Mouse (Mus musculus): ENCODE data around the gene Scamp2. TPM values are rescaled to one million over a fixed set of nuclear protein-coding genes. Genes with fewer than 3 reads are reported as not detected.

Gene Scamp2
- polyA plus RNA-seq, 1 experiment from 2014 or later, result 51.9 TPM

DNA sequence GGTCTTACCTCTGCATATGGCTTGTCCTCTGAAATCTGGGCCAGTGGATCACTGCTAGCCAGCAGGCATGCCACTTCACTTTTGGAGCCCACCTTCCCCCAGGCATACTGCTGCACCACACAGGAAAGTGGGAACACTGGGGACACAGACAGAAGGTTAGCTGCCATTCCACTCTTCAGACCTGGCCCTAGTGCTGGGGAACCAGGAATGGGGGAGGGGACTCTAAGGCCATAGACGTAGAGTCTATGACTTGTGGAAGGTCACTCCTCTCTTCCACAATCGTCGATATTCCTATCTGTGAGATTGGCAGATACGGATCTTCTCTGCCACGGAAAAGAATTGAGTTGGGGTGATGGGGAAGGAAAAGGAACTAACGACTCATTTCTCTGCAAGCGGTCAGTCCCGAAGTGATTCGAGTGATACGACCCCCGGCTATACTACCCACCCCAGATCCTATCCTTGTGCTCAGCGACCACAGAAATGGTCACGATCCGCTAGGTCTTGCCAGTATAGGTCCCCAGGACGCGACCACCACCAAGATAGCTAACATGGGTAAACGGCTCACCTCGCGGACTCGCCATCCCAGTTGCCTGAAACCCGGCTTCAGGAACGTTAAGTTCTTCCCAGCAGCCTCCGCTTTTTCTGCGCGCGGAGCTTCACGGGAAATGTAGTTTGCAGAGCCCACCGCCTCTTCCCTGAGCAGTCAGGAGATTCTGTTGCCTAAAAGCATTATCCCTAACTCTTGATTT is 8.4 kb upstream of the Scamp2 start, which contains the start of gene Mpi:
TSS of gene Mpi (minus strand) at position 625 of the 749 bp plus-strand sequence.
- under 1% methylated on average over 28 of the region's 28 CpGs for WGBS
- H3K4me2 ChIP-seq, result peak within 1 kb of the TSS; percentile 83
- peak; percentile 63; the same call in 1 of the 2 replicates for ATAC-seq (ENCODE audit: insufficient number of reproducible peaks, insufficient read depth, low FRiP score, low TSS enrichment, low read depth)
- H3K27ac ChIP-seq, result no peak within 1 kb of the TSS
- peak within 1 kb of the TSS; percentile 66 for H3K9ac ChIP-seq (replicated peaks)
- H3K27me3 ChIP-seq, result no peaks in the 10 kb centered on the region
- H3K4me3 ChIP-seq (replicated peaks), result peak within 1 kb of the TSS; percentile 67
- H3K9me3 ChIP-seq, result no peaks in the 10 kb centered on the region
- peaks cover 7% of the 10 kb centered on the region for H3K4me1 ChIP-seq (replicated peaks)
- H3K36me3 ChIP-seq, result peaks cover 35% of the 10 kb centered on the region

DNA sequence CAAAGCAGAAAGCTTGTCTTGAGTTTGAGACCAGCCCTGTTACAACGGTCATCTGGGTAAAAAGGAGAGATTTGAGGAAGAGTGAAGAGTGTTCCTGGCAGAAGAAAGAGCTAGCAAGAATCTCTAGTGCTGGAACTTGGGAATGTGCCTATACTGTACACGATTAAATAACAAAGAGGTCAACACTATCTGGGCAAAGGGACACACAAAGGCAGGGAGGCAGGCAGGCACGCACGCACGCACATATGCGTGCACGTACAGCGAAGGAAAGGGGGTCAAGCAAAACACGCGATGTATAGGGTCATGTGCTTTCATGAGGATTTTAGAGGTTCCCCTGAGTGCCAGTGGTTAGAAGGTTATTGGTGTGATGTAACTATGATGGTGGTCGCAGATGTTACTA is 7.6 kb upstream of the Scamp2 start:
- Histone ChIP-seq H3K4me2 (no peak overlapping the region), H3K4me3 (replicated peaks) (0 out of 2 replicates have a peak overlapping the region, but pooled peaks have one; percentile 67), H3K36me3 (peaks cover 27% of the 10 kb centered on the region), H3K9me3 (no peaks in the 10 kb centered on the region), H3K27ac (no peak overlapping the region), H3K4me1 (replicated peaks) (peaks cover 7% of the 10 kb centered on the region), H3K9ac (replicated peaks) (no peak overlapping the region), H3K27me3 (no peaks in the 10 kb centered on the region)
- WGBS, result 74% methylated on average over 11 of the region's 11 CpGs
- ATAC-seq (ENCODE audit: insufficient number of reproducible peaks, insufficient read depth, low FRiP score, low TSS enrichment, low read depth), result no peak

DNA sequence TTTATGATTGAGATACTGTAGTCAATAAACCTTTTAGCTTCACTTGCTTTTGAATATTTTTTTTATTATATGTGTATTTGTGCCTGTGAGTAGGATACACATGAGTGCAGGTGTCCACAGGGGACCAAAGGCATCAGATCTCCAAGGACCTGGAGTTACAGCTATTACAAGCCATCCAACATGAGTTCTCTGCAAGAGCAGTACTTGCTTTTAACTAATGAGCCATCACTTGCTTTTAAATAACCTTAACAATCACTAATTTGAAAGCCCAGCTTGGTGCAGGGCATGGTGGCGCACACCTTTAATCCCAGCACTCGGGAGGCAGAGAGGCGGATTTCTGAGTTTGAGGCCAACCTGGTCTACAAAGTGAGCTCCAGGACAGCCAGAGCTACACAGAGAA is 6.0 kb upstream of the Scamp2 start:
- Histone ChIP-seq H3K9me3 (no peaks in the 10 kb centered on the region), H3K4me2 (no peak overlapping the region), H3K27ac (no peak overlapping the region), H3K4me1 (replicated peaks) (peaks cover 7% of the 10 kb centered on the region), H3K4me3 (replicated peaks) (no peak overlapping the region), H3K27me3 (no peaks in the 10 kb centered on the region; the same call in 1 of the 2 replicates), H3K36me3 (peaks cover 10% of the 10 kb centered on the region), H3K9ac (replicated peaks) (no peak overlapping the region)
- ATAC-seq (ENCODE audit: insufficient number of reproducible peaks, insufficient read depth, low FRiP score, low TSS enrichment, low read depth), result no peak
- 34% methylated on average over 3 of the region's 3 CpGs for WGBS

DNA sequence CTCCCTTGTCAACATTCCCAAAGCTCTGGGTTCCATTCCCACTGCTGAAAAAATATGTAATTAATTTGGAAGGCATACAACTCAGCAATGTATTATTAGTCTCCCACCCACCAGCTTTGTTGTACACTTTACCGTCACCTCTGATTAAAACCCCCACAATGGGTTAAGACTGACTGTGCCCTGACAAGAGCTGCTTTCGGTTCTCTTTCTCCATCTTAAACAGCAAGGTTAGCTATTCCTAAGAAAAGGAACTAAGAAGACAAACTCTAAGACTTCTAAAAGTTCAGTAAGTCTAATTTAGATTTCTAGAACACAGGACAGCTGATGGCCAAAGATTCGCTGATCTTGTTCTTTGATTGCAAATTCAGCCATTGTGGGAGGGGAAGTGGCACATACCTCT is 3.5 kb upstream of the Scamp2 start:
- Histone ChIP-seq H3K36me3 (no peaks in the 10 kb centered on the region), H3K27ac (no peak overlapping the region), H3K4me2 (no peak overlapping the region), H3K9ac (replicated peaks) (no peak overlapping the region), H3K4me1 (replicated peaks) (peaks cover 14% of the 10 kb centered on the region), H3K4me3 (replicated peaks) (no peak overlapping the region), H3K27me3 (no peaks in the 10 kb centered on the region; the same call in 1 of the 2 replicates), H3K9me3 (no peaks in the 10 kb centered on the region)
- 86% methylated on average over 3 of the region's 3 CpGs for WGBS
- ATAC-seq (ENCODE audit: insufficient number of reproducible peaks, insufficient read depth, low FRiP score, low TSS enrichment, low read depth), result no peak

DNA sequence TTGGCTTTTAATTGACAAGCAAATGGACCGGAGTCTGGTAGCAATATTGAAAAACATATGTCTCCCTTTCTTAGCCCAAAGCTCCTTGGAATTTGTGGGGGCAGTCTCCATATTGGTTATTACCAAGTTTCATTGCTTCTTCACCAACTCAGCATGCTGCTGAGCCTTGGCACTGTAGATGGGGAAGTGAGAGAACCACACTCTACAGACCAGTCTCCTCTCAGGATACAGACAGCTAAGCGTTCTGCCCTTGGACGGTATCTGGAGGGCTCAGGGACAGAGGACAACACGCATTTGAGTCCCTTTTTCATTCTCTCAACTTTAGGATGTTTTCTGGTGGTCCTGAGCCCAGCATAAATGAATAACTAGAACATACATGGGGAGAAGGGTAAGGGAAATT is 2.1 kb upstream of the Scamp2 start:
- H3K4me3 ChIP-seq (replicated peaks), result no peak overlapping the region
- H3K27me3 ChIP-seq, result no peaks in the 10 kb centered on the region; the same call in 1 of the 2 replicates
- no peak for ATAC-seq (ENCODE audit: insufficient number of reproducible peaks, insufficient read depth, low FRiP score, low TSS enrichment, low read depth)
- no peaks in the 10 kb centered on the region for H3K36me3 ChIP-seq
- 88% methylated on average over 4 of the region's 4 CpGs for WGBS
- no peak overlapping the region for H3K9ac ChIP-seq (replicated peaks)
- peaks cover 23% of the 10 kb centered on the region for H3K4me1 ChIP-seq (replicated peaks)
- no peak overlapping the region for H3K4me2 ChIP-seq
- no peaks in the 10 kb centered on the region for H3K9me3 ChIP-seq
- H3K27ac ChIP-seq, result no peak overlapping the region

DNA sequence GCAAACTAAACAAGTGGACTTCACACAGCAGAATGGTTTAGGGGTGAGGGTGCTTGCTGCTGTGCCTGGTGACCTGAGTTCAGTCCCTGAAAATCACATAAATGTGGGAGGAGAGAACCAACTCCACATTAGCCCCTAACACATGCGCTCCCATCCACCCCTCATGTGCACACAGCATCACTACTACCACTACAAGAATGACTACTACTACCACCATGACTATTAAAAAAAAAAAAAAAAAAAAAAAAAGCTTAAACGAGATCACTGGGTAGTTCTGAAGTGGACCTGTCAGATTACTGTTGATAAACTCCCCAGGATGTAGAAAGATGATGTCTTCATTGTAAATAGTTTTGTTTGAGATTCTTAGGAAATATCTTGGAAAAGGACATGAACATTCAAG is 1.2 kb upstream of the Scamp2 start:
- Histone ChIP-seq H3K4me2 (no peak overlapping the region), H3K9me3 (no peaks in the 10 kb centered on the region), H3K36me3 (no peaks in the 10 kb centered on the region), H3K4me1 (replicated peaks) (peaks cover 23% of the 10 kb centered on the region), H3K27me3 (no peaks in the 10 kb centered on the region; the same call in 1 of the 2 replicates), H3K4me3 (replicated peaks) (no peak overlapping the region), H3K27ac (no peak overlapping the region), H3K9ac (replicated peaks) (no peak overlapping the region)
- 71% methylated on average over 2 of the region's 2 CpGs for WGBS
- ATAC-seq (ENCODE audit: insufficient number of reproducible peaks, insufficient read depth, low FRiP score, low TSS enrichment, low read depth), result no peak

DNA sequence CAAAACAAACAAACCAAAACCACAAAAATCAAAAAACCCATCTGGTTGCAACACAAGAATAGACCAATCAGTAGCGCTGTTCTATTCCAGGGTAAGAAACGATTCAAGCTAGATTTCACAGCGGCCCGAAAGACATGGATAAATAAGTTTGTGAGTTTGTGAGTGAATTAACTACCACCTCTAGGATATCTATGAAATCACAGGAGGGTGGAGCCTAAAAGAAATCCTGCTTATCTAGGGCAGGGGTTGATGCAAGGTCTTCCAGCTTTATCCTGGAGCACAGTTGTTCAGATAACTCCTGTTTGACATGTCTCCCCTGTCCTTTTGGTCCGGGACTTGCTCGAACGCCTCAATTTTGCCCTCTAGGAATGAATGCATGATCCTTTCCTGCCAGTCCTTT is 480 bp upstream of the Scamp2 start:
- Histone ChIP-seq H3K27ac (peak overlapping the region; percentile 53; the same call in 1 of the 2 replicates), H3K9me3 (no peaks in the 10 kb centered on the region)
- WGBS, result 36% methylated on average over 7 of the region's 7 CpGs

DNA sequence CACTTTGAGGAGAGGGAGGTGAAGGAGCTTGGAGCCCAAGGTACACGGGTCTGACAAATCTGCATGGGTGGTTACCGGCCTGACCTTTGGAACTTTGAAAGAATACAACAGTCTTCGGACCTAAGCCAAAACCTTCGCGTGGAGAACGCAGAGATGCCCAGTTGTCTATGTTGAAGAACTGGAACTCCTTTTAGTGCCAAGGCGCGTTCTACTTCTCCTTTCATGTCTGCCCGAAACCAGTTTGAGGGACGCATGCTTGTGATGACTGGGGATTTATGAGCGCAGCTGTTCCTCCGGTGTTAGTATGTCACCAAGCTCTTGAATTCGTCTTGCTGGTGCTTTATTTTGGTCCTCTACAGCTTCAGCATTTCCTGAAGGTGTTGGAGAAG is 962 bp downstream of the Scamp2 start:
- H3K4me3 ChIP-seq (replicated peaks), result peak overlapping the region; percentile 71
- peaks cover 42% of the 10 kb centered on the region for H3K4me1 ChIP-seq (replicated peaks)
- H3K36me3 ChIP-seq, result no peaks in the 10 kb centered on the region
- H3K9ac ChIP-seq (replicated peaks), result no peak overlapping the region
- 80% methylated on average over 13 of the region's 13 CpGs for WGBS
- no peak overlapping the region for H3K27ac ChIP-seq
- no peaks in the 10 kb centered on the region for H3K9me3 ChIP-seq
- ATAC-seq (ENCODE audit: insufficient number of reproducible peaks, insufficient read depth, low FRiP score, low TSS enrichment, low read depth), result no peak
- H3K27me3 ChIP-seq, result no peaks in the 10 kb centered on the region; the same call in 1 of the 2 replicates
- H3K4me2 ChIP-seq, result peak overlapping the region; percentile 81

More for the DNA sequence above, 480 bp upstream of the Scamp2 start:
- Histone ChIP-seq H3K27me3 (no peaks in the 10 kb centered on the region; the same call in 1 of the 2 replicates), H3K4me1 (replicated peaks) (peaks cover 27% of the 10 kb centered on the region), H3K4me3 (replicated peaks) (peak overlapping the region; percentile 71), H3K36me3 (no peaks in the 10 kb centered on the region), H3K4me2 (peak overlapping the region; percentile 81), H3K9ac (replicated peaks) (peak overlapping the region; percentile 61)
- no peak for ATAC-seq (ENCODE audit: insufficient number of reproducible peaks, insufficient read depth, low FRiP score, low TSS enrichment, low read depth)

DNA sequence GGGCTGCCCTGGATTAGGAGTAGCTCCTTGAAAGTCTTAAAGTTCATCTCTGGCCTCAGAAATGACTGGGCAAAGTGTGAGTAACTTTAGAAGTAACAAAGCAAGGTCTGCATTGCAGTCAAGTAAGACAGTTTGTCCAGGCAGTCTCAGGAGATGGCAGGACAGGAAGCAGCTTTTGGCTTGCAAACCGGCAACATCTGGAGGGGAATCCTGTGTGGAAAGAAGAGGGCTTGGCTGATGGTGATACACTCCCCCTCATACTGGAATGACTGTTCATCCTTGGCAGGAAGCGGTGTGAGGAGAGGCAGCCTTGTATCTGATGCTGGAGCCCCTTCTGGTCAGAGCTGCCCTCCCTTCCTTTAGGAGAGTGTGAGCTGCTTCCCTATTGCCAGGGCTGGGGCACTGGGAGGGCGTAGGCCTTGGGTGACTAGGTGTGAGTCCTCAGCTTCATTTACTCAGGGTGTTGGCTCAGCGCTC is 2.2 kb downstream of the Scamp2 start:
- H3K27ac ChIP-seq, result no peak overlapping the region
- H3K36me3 ChIP-seq, result peaks cover 2% of the 10 kb centered on the region
- peaks cover 46% of the 10 kb centered on the region for H3K4me1 ChIP-seq (replicated peaks)
- H3K4me3 ChIP-seq (replicated peaks), result no peak overlapping the region
- no peaks in the 10 kb centered on the region; the same call in 1 of the 2 replicates for H3K27me3 ChIP-seq
- no peak overlapping the region for H3K4me2 ChIP-seq
- WGBS, result 68% methylated on average over 4 of the region's 4 CpGs
- 0 out of 2 replicates have a peak overlapping the region, but pooled peaks have one; percentile 34 for H3K9ac ChIP-seq (replicated peaks)
- ATAC-seq (ENCODE audit: insufficient number of reproducible peaks, insufficient read depth, low FRiP score, low TSS enrichment, low read depth), result no peak
- no peaks in the 10 kb centered on the region for H3K9me3 ChIP-seq

DNA sequence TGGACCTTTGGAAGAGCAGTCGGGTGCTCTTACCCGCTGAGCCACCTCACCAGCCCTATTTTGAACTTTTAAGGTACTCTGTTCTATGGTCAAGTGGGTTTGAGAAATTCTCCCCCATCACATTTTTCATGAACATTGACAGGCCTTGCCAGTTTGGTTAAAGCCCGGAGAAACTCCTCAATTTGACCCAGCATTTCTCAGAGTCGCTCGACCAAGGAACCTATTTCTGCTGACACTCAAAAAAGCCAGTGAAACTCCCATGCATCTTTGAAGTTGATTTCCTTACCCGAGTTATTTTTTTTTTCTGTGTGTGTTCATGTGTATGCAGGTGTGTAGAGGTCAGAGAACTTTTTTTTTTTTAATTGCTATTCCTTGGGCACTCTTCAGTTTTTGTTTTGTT is 3.9 kb downstream of the Scamp2 start:
- 82% methylated on average over 6 of the region's 6 CpGs for WGBS
- no peak overlapping the region for H3K4me2 ChIP-seq
- no peak overlapping the region for H3K27ac ChIP-seq
- H3K9me3 ChIP-seq, result no peaks in the 10 kb centered on the region
- no peaks in the 10 kb centered on the region for H3K27me3 ChIP-seq
- ATAC-seq (ENCODE audit: insufficient number of reproducible peaks, insufficient read depth, low FRiP score, low TSS enrichment, low read depth), result no peak
- no peak overlapping the region for H3K9ac ChIP-seq (replicated peaks)
- peaks cover 19% of the 10 kb centered on the region for H3K36me3 ChIP-seq
- no peak overlapping the region for H3K4me3 ChIP-seq (replicated peaks)
- peaks cover 46% of the 10 kb centered on the region for H3K4me1 ChIP-seq (replicated peaks)

DNA sequence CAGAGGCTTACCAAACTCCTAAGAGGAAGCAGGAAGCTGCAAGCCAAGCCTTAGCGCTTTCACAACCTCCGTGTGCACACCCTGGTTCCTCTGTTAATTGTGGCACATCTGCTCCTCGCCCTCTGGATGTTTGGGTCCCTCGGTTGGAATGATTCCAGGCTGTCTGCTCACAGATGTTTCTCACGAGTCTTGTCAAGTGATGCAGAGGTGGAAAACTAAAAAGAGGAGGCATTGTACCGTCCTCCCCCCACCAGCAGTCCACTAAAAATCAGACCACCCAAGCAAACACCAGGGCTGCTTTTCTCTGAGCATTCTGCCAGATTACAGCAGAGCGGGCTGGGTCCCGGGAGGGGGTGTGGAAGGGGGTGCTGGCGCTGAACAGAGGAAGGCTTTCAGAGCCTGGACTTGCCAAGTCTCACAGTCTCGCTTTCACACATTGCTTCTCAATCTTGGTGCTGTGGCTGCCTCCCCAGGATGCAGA is 5.0 kb downstream of the Scamp2 start:
- no peak overlapping the region for H3K4me3 ChIP-seq (replicated peaks)
- 40% methylated on average over 10 of the region's 10 CpGs for WGBS
- H3K4me2 ChIP-seq, result no peak overlapping the region
- peak overlapping the region; percentile 87 for H3K27ac ChIP-seq
- no peaks in the 10 kb centered on the region for H3K9me3 ChIP-seq
- H3K4me1 ChIP-seq (replicated peaks), result peaks cover 43% of the 10 kb centered on the region
- no peaks in the 10 kb centered on the region for H3K27me3 ChIP-seq
- no peak for ATAC-seq (ENCODE audit: insufficient number of reproducible peaks, insufficient read depth, low FRiP score, low TSS enrichment, low read depth)
- H3K36me3 ChIP-seq, result peaks cover 25% of the 10 kb centered on the region
- no peak overlapping the region for H3K9ac ChIP-seq (replicated peaks)
